Mouse (Mus musculus) liver, adult (tissue): Measurements from ENCODE around the gene Gpatch1.

Source experiments
- GATA4 ChIP-seq: IDR thresholded peaks from 2 replicates; pipeline ENCODE4 v1.6.1; 2014; ENCODE audit warnings: mild to moderate bottlenecking, low read length; ENCODE audit not compliant: insufficient replicate concordance

Gpatch1 gene

GRCm38 (mm10) chr7:35278933-35279332, 39.3 kb downstream of the Gpatch1 start:
- TF ChIP-seq GATA4: no peak

GRCm38 (mm10) chr7:35277433-35277832, 40.8 kb downstream of the Gpatch1 start:
- TF ChIP-seq GATA4: no peak

- TF ChIP-seq GATA4: no peak
These were observed 48.7 kb downstream of the Gpatch1 start for GRCm38 (mm10) chr7:35269443-35270024.

- TF ChIP-seq GATA4: no peak
These were observed 50.4 kb downstream of the Gpatch1 start for GRCm38 (mm10) chr7:35267841-35268240.

GRCm38 (mm10) chr7:35266666-35267065, 51.6 kb downstream of the Gpatch1 start:
- no peak for TF ChIP-seq GATA4

- no peak for TF ChIP-seq GATA4
These were observed 53.5 kb downstream of the Gpatch1 start for GRCm38 (mm10) chr7:35264746-35265145.

GRCm38 (mm10) chr7:35263595-35264489, 54.4 kb downstream of the Gpatch1 start:
- TF ChIP-seq GATA4: no peak

- no peak for TF ChIP-seq GATA4
These were observed 58.9 kb downstream of the Gpatch1 start for GRCm38 (mm10) chr7:35259384-35259783.

- TF ChIP-seq GATA4: no peak
These were observed 59.9 kb downstream of the Gpatch1 start for GRCm38 (mm10) chr7:35258294-35258693.

- TF ChIP-seq GATA4: no peak
These were observed 66.1 kb downstream of the Gpatch1 start for GRCm38 (mm10) chr7:35252041-35252558.

- TF ChIP-seq GATA4: no peak
These were observed 82.9 kb downstream of the Gpatch1 start for GRCm38 (mm10) chr7:35235308-35235707.

- TF ChIP-seq GATA4: no peak; the same call in 1 of the 2 replicates
These were observed 83.6 kb downstream of the Gpatch1 start for GRCm38 (mm10) chr7:35234361-35235245.

GRCm38 (mm10) chr7:35233861-35234260, 84.4 kb downstream of the Gpatch1 start:
- TF ChIP-seq GATA4: no peak

GRCm38 (mm10) chr7:35232796-35233455, 85.3 kb downstream of the Gpatch1 start:
- TF ChIP-seq GATA4: no peak

- TF ChIP-seq GATA4: no peak
These were observed 87.9 kb downstream of the Gpatch1 start for GRCm38 (mm10) chr7:35230333-35230732.
